Mouse (Mus musculus): Measurements from ENCODE around the gene Cadps2. TPM values are rescaled to one million over a fixed set of nuclear protein-coding genes. Genes with fewer than 3 reads are reported as not detected.

The Cadps2 gene
- polyA plus RNA-seq, 1 experiment from 2014 or later = not detected

- 93% methylated on average over 1 of the region's 1 CpGs for WGBS (ENCODE audit: missing documents)
- Histone ChIP-seq H3K4me3 (ENCODE audit: inconsistent target) (no peak overlapping the region), H3K36me3 (ENCODE audit: inconsistent target) (no peaks in the 10 kb centered on the region), H3K27ac (no peak overlapping the region), H3K79me2 (ENCODE audit: inconsistent target) (no peaks in the 10 kb centered on the region)
Observed at GRCm38 (mm10) chr6:23567651-23568050, 271.6 kb downstream of the Cadps2 start.

DNA sequence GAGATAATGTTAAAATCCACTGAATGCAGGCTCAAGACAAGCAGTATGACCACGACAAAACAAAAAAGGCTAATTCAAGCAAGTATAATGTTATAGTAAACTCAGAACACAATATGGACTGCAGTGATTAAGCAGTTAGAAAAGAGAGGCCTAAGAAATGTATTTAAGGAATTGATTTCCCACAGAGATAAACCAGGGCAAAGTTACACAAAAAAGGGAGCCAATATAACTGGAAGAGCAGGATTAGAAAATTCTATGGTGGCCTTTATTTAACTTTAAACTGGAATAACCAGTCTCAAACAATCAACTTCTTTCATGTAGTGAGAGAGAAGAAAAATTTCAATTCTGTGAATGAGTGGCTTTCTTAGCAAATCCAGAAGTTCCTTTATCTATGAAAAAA, 289.3 kb downstream of the Cadps2 start:
- 75% methylated on average over 1 of the region's 1 CpGs for WGBS (ENCODE audit: missing documents)
- H3K27ac ChIP-seq = no peak overlapping the region
- H3K79me2 ChIP-seq (ENCODE audit: inconsistent target) = no peaks in the 10 kb centered on the region
- H3K36me3 ChIP-seq (ENCODE audit: inconsistent target) = no peaks in the 10 kb centered on the region
- H3K4me3 ChIP-seq (ENCODE audit: inconsistent target) = no peak overlapping the region

- no peaks in the 10 kb centered on the region for H3K79me2 ChIP-seq (ENCODE audit: inconsistent target)
- no peak overlapping the region for H3K4me3 ChIP-seq (ENCODE audit: inconsistent target)
- H3K27ac ChIP-seq = no peak overlapping the region
- 100% methylated on average over 2 of the region's 2 CpGs for WGBS (ENCODE audit: missing documents)
- no peaks in the 10 kb centered on the region for H3K36me3 ChIP-seq (ENCODE audit: inconsistent target)
Observed at GRCm38 (mm10) chr6:23523710-23524109, 315.5 kb downstream of the Cadps2 start.

GRCm38 (mm10) chr6:23522556-23522955, 316.7 kb downstream of the Cadps2 start:
- no peak overlapping the region for H3K4me3 ChIP-seq (ENCODE audit: inconsistent target)
- 95% methylated on average over 5 of the region's 5 CpGs for WGBS (ENCODE audit: missing documents)
- no peak overlapping the region for H3K27ac ChIP-seq
- H3K79me2 ChIP-seq (ENCODE audit: inconsistent target) = no peaks in the 10 kb centered on the region
- no peaks in the 10 kb centered on the region for H3K36me3 ChIP-seq (ENCODE audit: inconsistent target)

GRCm38 (mm10) chr6:23498611-23499010, 340.6 kb downstream of the Cadps2 start:
- WGBS (ENCODE audit: missing documents) = 69% methylated on average over 5 of the region's 5 CpGs
- Histone ChIP-seq H3K4me3 (ENCODE audit: inconsistent target) (no peak overlapping the region), H3K36me3 (ENCODE audit: inconsistent target) (no peaks in the 10 kb centered on the region), H3K79me2 (ENCODE audit: inconsistent target) (no peaks in the 10 kb centered on the region), H3K27ac (no peak overlapping the region)

DNA sequence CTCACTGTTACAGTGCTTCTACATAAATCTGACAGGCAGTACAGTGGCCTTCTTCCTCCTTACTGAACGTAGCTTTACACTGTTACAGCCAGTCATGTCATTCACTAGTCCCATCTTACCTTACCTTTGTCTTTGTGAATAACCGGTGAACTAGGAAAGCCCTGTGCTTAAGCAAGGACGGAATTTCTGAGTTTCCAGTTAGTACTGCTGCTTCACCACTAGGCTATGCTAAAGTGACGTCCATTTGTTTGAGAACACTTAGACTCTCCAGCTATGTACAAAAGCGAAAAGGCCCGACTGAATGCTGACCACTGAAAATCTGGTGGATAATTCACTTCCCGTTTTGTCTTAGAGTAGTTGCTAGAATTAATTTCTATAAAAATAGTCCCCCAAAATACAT, 347.4 kb downstream of the Cadps2 start:
- Histone ChIP-seq H3K4me3 (ENCODE audit: inconsistent target) (no peak overlapping the region), H3K79me2 (ENCODE audit: inconsistent target) (no peaks in the 10 kb centered on the region), H3K36me3 (ENCODE audit: inconsistent target) (no peaks in the 10 kb centered on the region), H3K27ac (no peak overlapping the region)
- WGBS (ENCODE audit: missing documents) = 54% methylated on average over 7 of the region's 7 CpGs

DNA sequence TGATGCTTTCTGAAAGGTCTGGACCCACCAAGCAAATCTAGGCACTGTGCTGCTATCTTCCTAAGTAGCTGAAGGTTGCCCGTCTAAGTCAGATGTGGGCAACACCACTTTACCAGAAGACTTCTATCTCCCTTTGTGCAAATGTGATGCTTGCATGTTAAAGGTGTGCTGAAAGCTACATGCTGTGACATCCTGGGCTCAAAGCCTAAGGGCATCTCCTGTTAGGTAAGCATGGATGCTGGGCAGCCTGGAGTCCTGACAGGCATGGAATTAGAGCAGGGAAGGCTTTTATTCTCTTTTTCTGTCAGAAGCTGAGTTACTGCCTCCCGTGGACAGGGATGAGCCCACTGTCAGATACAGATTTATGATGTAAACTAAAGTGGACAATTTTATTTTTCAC, 348.8 kb downstream of the Cadps2 start:
- Histone ChIP-seq H3K36me3 (ENCODE audit: inconsistent target) (no peaks in the 10 kb centered on the region), H3K79me2 (ENCODE audit: inconsistent target) (no peaks in the 10 kb centered on the region), H3K27ac (no peak overlapping the region), H3K4me3 (ENCODE audit: inconsistent target) (no peak overlapping the region)
- 83% methylated on average over 2 of the region's 2 CpGs for WGBS (ENCODE audit: missing documents)

GRCm38 (mm10) chr6:23489046-23489445, 350.2 kb downstream of the Cadps2 start:
- 93% methylated on average over 2 of the region's 2 CpGs for WGBS (ENCODE audit: missing documents)
- no peaks in the 10 kb centered on the region for H3K36me3 ChIP-seq (ENCODE audit: inconsistent target)

GRCm38 (mm10) chr6:23472686-23473085, 366.5 kb downstream of the Cadps2 start:
- WGBS (ENCODE audit: missing documents) = 68% methylated on average over 2 of the region's 2 CpGs
- H3K27ac ChIP-seq = no peak overlapping the region
- no peak overlapping the region for H3K4me3 ChIP-seq (ENCODE audit: inconsistent target)
- no peaks in the 10 kb centered on the region for H3K79me2 ChIP-seq (ENCODE audit: inconsistent target)
- H3K36me3 ChIP-seq (ENCODE audit: inconsistent target) = no peaks in the 10 kb centered on the region

More at GRCm38 (mm10) chr6:23489046-23489445, 350.2 kb downstream of the Cadps2 start:
- no peak overlapping the region for H3K4me3 ChIP-seq (ENCODE audit: inconsistent target)
- H3K27ac ChIP-seq = no peak overlapping the region
- H3K79me2 ChIP-seq (ENCODE audit: inconsistent target) = no peaks in the 10 kb centered on the region

DNA sequence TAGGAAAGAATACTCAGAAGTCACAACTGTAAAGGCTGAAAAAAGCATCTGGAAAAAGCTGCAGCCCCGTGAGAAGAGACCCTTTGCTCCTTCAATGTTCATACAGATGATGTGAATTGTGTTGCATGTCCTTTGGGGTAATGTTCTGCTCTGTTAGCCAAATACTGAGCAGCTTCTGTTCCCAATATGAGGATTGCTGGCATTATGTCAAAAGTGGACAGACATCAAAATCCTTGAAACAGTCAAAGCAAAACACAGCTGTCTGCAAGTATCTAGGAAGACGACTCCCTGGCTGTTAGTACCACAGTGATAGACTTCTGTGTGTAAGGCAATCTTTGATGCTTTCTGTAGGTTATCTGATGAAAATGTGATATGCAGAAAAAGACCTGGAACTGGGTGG, 367.4 kb downstream of the Cadps2 start:
- no peak overlapping the region for H3K4me3 ChIP-seq (ENCODE audit: inconsistent target)
- 82% methylated on average over 2 of the region's 2 CpGs for WGBS (ENCODE audit: missing documents)
- H3K79me2 ChIP-seq (ENCODE audit: inconsistent target) = no peaks in the 10 kb centered on the region
- H3K27ac ChIP-seq = no peak overlapping the region
- no peaks in the 10 kb centered on the region for H3K36me3 ChIP-seq (ENCODE audit: inconsistent target)

- Histone ChIP-seq H3K4me3 (ENCODE audit: inconsistent target) (no peak overlapping the region), H3K27ac (no peak overlapping the region), H3K79me2 (ENCODE audit: inconsistent target) (no peaks in the 10 kb centered on the region), H3K36me3 (ENCODE audit: inconsistent target) (no peaks in the 10 kb centered on the region)
- 96% methylated on average over 4 of the region's 4 CpGs for WGBS (ENCODE audit: missing documents)
Observed at GRCm38 (mm10) chr6:23467885-23468284, 371.3 kb downstream of the Cadps2 start.

GRCm38 (mm10) chr6:23462600-23463280, 376.5 kb downstream of the Cadps2 start:
- Histone ChIP-seq H3K27ac (no peak overlapping the region), H3K4me3 (ENCODE audit: inconsistent target) (no peak overlapping the region), H3K79me2 (ENCODE audit: inconsistent target) (no peaks in the 10 kb centered on the region), H3K36me3 (ENCODE audit: inconsistent target) (no peaks in the 10 kb centered on the region)
- WGBS (ENCODE audit: missing documents) = 42% methylated on average over 8 of the region's 8 CpGs

GRCm38 (mm10) chr6:23457748-23458147, 381.5 kb downstream of the Cadps2 start:
- Histone ChIP-seq H3K79me2 (ENCODE audit: inconsistent target) (no peaks in the 10 kb centered on the region), H3K4me3 (ENCODE audit: inconsistent target) (no peak overlapping the region), H3K36me3 (ENCODE audit: inconsistent target) (no peaks in the 10 kb centered on the region), H3K27ac (no peak overlapping the region)
- WGBS (ENCODE audit: missing documents) = 5% methylated on average over 5 of the region's 5 CpGs

DNA sequence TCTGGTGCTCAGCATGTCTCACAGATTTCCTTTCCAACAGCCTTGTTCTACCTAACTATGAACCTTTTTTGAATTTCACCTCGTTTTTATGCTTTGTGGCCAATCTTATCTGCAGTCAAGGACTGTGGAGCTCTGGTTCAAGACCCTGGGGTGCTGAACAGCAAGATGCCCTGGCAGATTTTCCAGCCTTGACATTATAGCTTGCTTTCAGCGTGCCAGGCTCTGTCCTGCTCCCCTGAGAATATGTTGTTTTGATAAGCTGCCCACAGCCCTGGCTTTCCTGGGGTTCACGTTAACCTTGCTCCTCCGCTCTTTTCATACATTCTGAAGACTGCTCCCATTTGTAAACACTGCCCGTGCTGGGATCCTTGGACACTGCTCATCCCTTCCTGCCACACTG, 385.3 kb downstream of the Cadps2 start:
- H3K27ac ChIP-seq = no peak overlapping the region
- no peaks in the 10 kb centered on the region for H3K79me2 ChIP-seq (ENCODE audit: inconsistent target)
- WGBS (ENCODE audit: missing documents) = 71% methylated on average over 5 of the region's 5 CpGs
- no peaks in the 10 kb centered on the region for H3K36me3 ChIP-seq (ENCODE audit: inconsistent target)
- no peak overlapping the region for H3K4me3 ChIP-seq (ENCODE audit: inconsistent target)

DNA sequence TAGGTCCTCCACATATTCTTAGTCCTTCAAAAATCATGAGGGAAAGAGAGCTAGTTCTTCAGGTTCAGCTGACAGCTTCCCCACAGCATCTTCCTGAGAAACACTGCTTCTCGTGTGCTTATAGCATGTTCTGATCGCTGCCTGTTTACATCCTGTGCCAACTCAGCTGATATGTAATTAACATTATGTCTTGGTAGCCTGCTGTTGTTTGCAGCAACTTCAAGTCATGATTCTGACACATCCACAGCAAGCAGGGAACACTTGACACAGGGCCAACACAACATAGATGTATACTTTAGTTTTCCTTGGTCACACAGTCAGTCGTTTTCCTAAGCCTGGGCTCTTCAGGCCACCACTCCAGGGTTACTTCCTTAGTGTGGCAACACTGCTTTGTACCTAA, 399.3 kb downstream of the Cadps2 start:
- Histone ChIP-seq H3K36me3 (ENCODE audit: inconsistent target) (no peaks in the 10 kb centered on the region), H3K4me3 (ENCODE audit: inconsistent target) (no peak overlapping the region), H3K79me2 (ENCODE audit: inconsistent target) (no peaks in the 10 kb centered on the region), H3K27ac (no peak overlapping the region)
- 80% methylated on average over 3 of the region's 3 CpGs for WGBS (ENCODE audit: missing documents)

All from macrophage (primary cell).